Mouse (Mus musculus) lung, postnatal 0 days (tissue): Measurements from ENCODE around the gene Nploc4. TPM values are rescaled to one million over a fixed set of nuclear protein-coding genes. Genes with fewer than 3 reads are reported as not detected.

ENCODE experiments used
- ATAC-seq: fragments of 200-750 bp; cut with Nextera tagmentation; 2 replicates; pipeline ENCODE4 v1.8.0; 2017; ENCODE audit warnings: moderate library complexity
- DNase-seq: peaks from one replicate; pipeline ENCODE4 v3.0.0-alpha.2; 2016; ENCODE audit warnings: low spot score
- H3K27ac ChIP-seq: fragments of 300-500 bp; sonication (generic); 2 replicates; pipeline ENCODE4 v1.5.1; 2014; ENCODE audit warnings: antibody characterized with exemption, mild to moderate bottlenecking, low read length, mixed read lengths
- H3K27me3 ChIP-seq: fragments of 300-500 bp; sonication (generic); replicated peaks from 2 replicates; pipeline ENCODE4 v1.6.1; 2014; ENCODE audit warnings: low read length, mixed read lengths; ENCODE audit not compliant: insufficient read depth
- H3K36me3 ChIP-seq: fragments of 300-500 bp; sonication (generic); 2 replicates; pipeline ENCODE4 v1.6.1; 2014; ENCODE audit warnings: low read length, mixed read lengths; ENCODE audit not compliant: insufficient read depth
- H3K4me1 ChIP-seq: fragments of 300-500 bp; sonication (generic); 2 replicates; pipeline ENCODE4 v1.6.1; 2014; ENCODE audit warnings: antibody characterized with exemption, low read depth, low read length, mixed read lengths; ENCODE audit not compliant: insufficient read depth
- H3K4me2 ChIP-seq: fragments of 300-500 bp; sonication (generic); replicated peaks from 2 replicates; pipeline ENCODE4 v1.6.1; 2014; ENCODE audit warnings: low read depth, mild to moderate bottlenecking, low read length, moderate library complexity, mixed read lengths
- H3K4me3 ChIP-seq: fragments of 300-500 bp; sonication (generic); 2 replicates; pipeline ENCODE4 v1.5.1; 2014; ENCODE audit warnings: low read depth, low read length
- H3K9ac ChIP-seq: fragments of 300-500 bp; sonication (generic); replicated peaks from 2 replicates; pipeline ENCODE4 v1.6.1; 2014; ENCODE audit warnings: low read depth, mild to moderate bottlenecking
- H3K9me3 ChIP-seq: fragments of 300-500 bp; sonication (generic); 2 replicates; pipeline ENCODE4 v1.6.1; 2016; ENCODE audit warnings: low read length, mixed read lengths
- CTCF ChIP-seq: IDR thresholded peaks from 2 replicates; pipeline ENCODE4 v1.5.1; 2016; ENCODE audit warnings: antibody characterized with exemption, mild to moderate bottlenecking
- EP300 ChIP-seq: IDR thresholded peaks from 2 replicates; pipeline ENCODE4 v1.6.1; 2016; ENCODE audit warnings: antibody characterized with exemption, mild to moderate bottlenecking, control low read depth
- WGBS: fragments of 180-500 bp; shearing (Covaris S2); extraction: QIAGEN DNeasy Blood & Tissue Kit; methylation state at CpG from one replicate; pipeline ENCODE4 v1.1.7; 2014; 5-methylcytosine and 5-hydroxymethylcytosine counted together
- polyA plus RNA-seq: library from polyadenylated mRNA; unstranded; fragments of >200 nt; fragmentation: Nextera tagmentation; extraction: Ambion mirVana; gene quantifications from 2 replicates; pipeline ENCODE4 v1.2.1, GENCODE M21; 2015

The Nploc4 gene
- polyA plus RNA-seq, 1 experiment from 2014 or later, result 15.3 TPM

GRCm38 (mm10) chr11:120405867-120406266 is 31.6 kb downstream of the Nploc4 start:
- Histone ChIP-seq H3K4me2 (no peak overlapping the region), H3K4me1 (no peaks in the 10 kb centered on the region), H3K9ac (no peak overlapping the region), H3K36me3 (peaks cover 76% of the 10 kb centered on the region; the same call in 1 of the 2 replicates), H3K9me3 (no peaks in the 10 kb centered on the region), H3K27me3 (no peaks in the 10 kb centered on the region), H3K4me3 (no peak overlapping the region), H3K27ac (no peak overlapping the region)
- WGBS, result 94% methylated on average over 3 of the region's 3 CpGs
- no peak for ATAC-seq
- no peak for DNase-seq
- TF ChIP-seq CTCF, result no peak
- no peak for TF ChIP-seq EP300

DNA sequence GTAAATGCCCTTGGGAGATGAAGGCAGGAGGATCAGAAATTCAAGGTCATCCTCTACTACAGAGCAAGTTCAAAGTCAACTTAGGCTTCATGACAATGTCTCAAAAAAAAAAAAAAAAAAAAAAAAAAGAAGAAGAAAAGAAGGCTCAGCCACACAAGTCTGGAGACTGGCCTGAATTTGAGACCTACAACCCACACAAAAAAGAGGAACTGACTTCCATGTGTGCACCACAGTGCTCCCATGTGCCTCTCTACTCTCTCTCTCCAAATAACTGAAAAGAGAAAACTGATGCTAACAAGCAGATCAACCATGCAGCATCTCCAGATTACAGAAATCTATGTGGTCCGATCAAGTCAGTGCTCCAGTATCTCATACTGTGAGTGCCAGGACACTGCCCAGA is 32.7 kb downstream of the Nploc4 start:
- no peak overlapping the region for H3K27ac ChIP-seq
- H3K4me1 ChIP-seq, result no peaks in the 10 kb centered on the region
- DNase-seq, result no peak
- no peak for TF ChIP-seq CTCF
- TF ChIP-seq EP300, result no peak
- no peaks in the 10 kb centered on the region for H3K27me3 ChIP-seq
- 90% methylated on average over 1 of the region's 1 CpGs for WGBS
- no peak overlapping the region for H3K9ac ChIP-seq
- H3K36me3 ChIP-seq, result peaks cover 76% of the 10 kb centered on the region; the same call in 1 of the 2 replicates
- ATAC-seq, result no peak
- H3K9me3 ChIP-seq, result no peaks in the 10 kb centered on the region
- no peak overlapping the region for H3K4me3 ChIP-seq
- H3K4me2 ChIP-seq, result no peak overlapping the region

DNA sequence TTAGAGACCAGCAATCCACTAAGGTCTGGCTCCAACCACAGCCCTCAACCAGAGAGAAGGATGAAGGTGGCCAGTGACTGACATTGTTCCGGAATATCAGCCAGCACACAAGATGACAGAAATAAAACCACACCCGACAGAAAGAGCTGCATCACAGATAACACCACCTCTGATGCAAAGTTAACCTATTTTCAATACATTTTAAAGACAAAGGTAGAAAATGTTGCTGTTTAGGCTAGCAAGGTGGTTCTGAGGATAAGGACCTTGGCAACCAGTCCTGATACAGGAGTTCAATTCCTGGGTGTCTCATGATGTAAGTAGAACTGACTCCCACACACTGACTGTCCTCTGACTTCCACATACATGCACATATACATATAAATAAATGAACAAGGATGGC is 38.2 kb downstream of the Nploc4 start:
- no peak for DNase-seq
- TF ChIP-seq EP300 (no peak), CTCF (no peak)
- Histone ChIP-seq H3K4me1 (no peaks in the 10 kb centered on the region), H3K4me3 (no peak overlapping the region), H3K9me3 (no peaks in the 10 kb centered on the region), H3K27me3 (no peaks in the 10 kb centered on the region), H3K27ac (no peak overlapping the region), H3K4me2 (no peak overlapping the region), H3K9ac (no peak overlapping the region), H3K36me3 (peaks cover 48% of the 10 kb centered on the region)
- WGBS, result 95% methylated on average over 2 of the region's 2 CpGs
- ATAC-seq, result no peak

- Histone ChIP-seq H3K27ac (no peak overlapping the region), H3K9ac (no peak overlapping the region), H3K4me3 (no peak overlapping the region), H3K27me3 (no peaks in the 10 kb centered on the region), H3K9me3 (no peaks in the 10 kb centered on the region), H3K4me2 (no peak overlapping the region), H3K36me3 (peaks cover 32% of the 10 kb centered on the region), H3K4me1 (no peaks in the 10 kb centered on the region)
- DNase-seq (no peak), ATAC-seq (no peak)
- 56% methylated on average over 2 of the region's 2 CpGs for WGBS
- TF ChIP-seq EP300, result no peak
- TF ChIP-seq CTCF, result no peak
Measured at GRCm38 (mm10) chr11:120397602-120398001, 39.9 kb downstream of the Nploc4 start.

DNA sequence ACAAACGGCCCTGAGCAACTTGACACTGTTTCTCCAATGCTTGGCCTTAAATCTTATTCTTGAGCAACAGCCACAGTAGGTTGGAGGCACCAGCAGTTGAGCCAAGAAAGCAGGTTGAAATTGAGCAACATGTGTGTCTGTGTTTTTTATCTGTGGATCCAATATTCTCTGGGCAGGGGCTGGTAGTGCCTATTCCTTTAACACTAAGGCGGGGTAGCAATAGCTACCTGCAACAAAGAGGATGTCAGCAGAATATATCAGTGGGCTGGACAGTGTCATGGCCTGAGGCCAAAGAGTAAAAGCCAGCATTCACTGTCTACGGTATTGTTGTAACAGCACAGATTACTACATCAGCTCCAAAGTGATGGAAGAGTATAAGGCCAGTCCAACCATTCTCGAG is 41.8 kb downstream of the Nploc4 start:
- no peak for DNase-seq
- Histone ChIP-seq H3K9ac (no peak overlapping the region), H3K4me1 (no peaks in the 10 kb centered on the region), H3K27ac (no peak overlapping the region), H3K36me3 (peaks cover 22% of the 10 kb centered on the region), H3K4me2 (no peak overlapping the region), H3K9me3 (no peaks in the 10 kb centered on the region), H3K27me3 (no peaks in the 10 kb centered on the region), H3K4me3 (no peak overlapping the region)
- no peak for ATAC-seq
- 76% methylated on average over 4 of the region's 4 CpGs for WGBS
- no peak for TF ChIP-seq EP300
- no peak for TF ChIP-seq CTCF

DNA sequence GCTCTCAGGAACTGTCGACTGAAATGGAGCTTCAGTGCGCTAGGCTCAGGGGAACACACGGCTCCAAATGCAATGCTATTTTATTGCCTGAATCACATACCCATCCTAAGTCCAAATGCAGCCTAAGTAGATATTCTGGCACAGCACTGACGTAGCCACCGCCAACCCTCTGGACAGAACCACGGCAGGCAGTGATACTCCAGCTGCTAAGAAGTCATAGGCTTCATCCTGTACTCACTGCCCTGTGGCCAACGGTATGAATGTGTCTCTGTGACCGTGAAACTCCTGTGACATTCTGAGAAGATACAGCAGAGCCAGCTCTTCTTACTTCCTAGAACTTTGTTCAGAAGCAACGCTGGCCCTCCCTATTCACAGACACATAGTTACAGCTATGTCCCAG is 48.9 kb downstream of the Nploc4 start:
- 93% methylated on average over 9 of the region's 9 CpGs for WGBS
- no peaks in the 10 kb centered on the region for H3K9me3 ChIP-seq
- no peak overlapping the region for H3K9ac ChIP-seq
- H3K27me3 ChIP-seq, result no peaks in the 10 kb centered on the region
- peaks cover 31% of the 10 kb centered on the region for H3K36me3 ChIP-seq
- ATAC-seq, result no peak
- H3K4me3 ChIP-seq, result no peak overlapping the region
- no peak overlapping the region for H3K4me2 ChIP-seq
- no peaks in the 10 kb centered on the region for H3K4me1 ChIP-seq
- TF ChIP-seq EP300 (no peak), CTCF (no peak)
- no peak overlapping the region for H3K27ac ChIP-seq
- DNase-seq, result no peak

GRCm38 (mm10) chr11:120387157-120387556 is 50.4 kb downstream of the Nploc4 start:
- Histone ChIP-seq H3K4me3 (no peak overlapping the region), H3K27ac (no peak overlapping the region), H3K4me1 (no peaks in the 10 kb centered on the region), H3K36me3 (peaks cover 39% of the 10 kb centered on the region), H3K27me3 (no peaks in the 10 kb centered on the region), H3K9me3 (no peaks in the 10 kb centered on the region), H3K9ac (no peak overlapping the region), H3K4me2 (no peak overlapping the region)
- 52% methylated on average over 2 of the region's 2 CpGs for WGBS
- TF ChIP-seq EP300, result no peak
- TF ChIP-seq CTCF, result no peak
- no peak for DNase-seq
- no peak for ATAC-seq
